Mouse (Mus musculus) mature B cell (primary cell): ENCODE results near the gene Grn.

Source experiments
- in situ Hi-C: fragments of 300-500 bp; cut with MboI; formaldehyde crosslinking; loops from 2 replicates; pipeline ENCODE4 v1.14.3; 2019

The Grn gene

DNA sequence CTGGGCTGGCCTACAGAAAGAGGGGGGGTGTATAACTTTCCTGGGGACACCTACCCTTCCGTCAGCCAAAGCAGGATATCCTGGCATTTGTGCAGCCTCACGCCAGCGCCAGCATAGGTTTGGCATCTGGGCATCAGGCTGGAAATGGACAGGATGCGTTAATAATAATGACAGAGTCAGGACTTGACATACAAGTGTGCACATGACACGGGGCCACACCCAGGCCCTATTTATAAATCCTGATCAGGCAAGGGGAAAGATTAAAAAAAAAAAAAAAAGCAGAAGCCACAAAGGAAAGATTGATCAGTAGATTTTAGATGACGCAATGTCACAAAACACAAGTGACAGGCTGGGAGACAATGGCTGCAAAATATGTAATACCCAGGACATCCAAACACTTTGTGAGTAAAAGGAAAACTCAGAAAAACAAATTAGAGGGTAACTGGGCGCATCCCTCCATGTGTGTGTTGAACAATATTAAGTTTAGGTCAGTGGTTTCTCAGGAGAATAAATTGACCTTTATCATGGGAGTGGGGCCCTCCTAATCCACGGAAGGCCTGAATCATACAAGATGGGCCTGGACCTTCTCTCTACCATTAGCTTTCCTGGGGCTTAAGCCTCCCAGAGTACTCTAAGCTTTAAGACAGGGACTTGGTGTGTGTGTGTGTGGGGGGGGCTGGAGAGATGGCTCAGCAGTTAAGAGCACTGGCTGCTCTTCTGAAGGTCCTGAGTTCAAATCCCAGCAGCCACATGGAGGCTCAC is 4.4 kb upstream of the Grn start:
- in situ Hi-C loops, result no loop called here

DNA sequence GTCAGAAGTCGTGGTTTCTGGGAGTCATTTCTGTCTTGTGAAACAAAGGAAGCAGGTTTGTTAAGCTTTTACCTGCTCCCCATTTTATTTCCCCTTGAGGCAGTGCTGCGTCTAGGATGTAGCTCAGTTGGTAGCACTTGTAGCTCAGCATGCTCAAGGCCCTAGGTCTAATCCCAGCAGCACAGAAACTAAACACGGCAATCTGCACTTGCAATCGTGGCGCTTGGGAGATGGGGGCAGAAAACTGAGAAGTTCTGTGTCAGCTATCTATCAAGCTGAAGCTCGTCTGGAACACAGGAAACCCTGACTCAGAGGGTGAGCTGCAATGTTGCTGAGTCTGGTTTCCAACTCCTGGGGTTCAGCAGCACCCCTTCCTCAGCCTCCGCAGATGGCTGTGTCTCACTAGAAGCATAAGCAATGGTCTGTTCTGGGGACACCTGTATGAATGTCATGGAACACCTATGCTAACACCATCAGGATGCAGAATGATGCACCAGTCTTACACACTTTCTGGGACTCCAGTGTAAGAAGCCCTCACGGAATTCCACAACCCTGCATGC is 1.1 kb upstream of the Grn start:
- in situ Hi-C loops, result no loop called here

DNA sequence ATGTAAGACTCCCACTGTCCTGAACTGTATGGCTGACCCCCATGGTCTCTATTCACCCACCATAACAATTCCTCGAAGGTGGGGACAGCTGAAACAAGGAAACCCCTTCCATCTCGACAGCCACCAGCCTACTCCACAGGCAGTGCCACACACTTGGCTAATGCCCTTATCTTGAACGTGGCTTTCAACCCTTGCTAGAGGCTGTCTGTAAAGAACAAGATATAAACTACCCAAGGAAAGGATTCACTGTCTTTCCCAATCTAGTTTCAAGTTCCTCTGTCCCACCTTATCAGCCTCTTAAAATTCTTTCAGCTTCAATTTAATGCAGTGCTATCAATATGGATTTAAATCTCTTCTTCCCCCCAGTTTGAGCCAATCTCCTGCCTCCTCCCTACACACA is 564 bp upstream of the Grn start:
- in situ Hi-C loops, result no loop called here

- in situ Hi-C loops, result loop anchor here (5.0 kb wide), 1 partner anchor 129 kb away; no protein-coding TSS in a partner anchor
These were observed 1.0 kb downstream of the Grn start for GRCm38 (mm10) chr11:102431018-102431645.

- in situ Hi-C loops, result loop anchor here (5.0 kb wide), 1 partner anchor 129 kb away; no protein-coding TSS in a partner anchor
These were observed 1.6 kb downstream of the Grn start for GRCm38 (mm10) chr11:102431728-102432114.

- in situ Hi-C loops, result loop anchor here (5.0 kb wide), 1 partner anchor 130 kb away; no protein-coding TSS in a partner anchor
These were observed 2.2 kb downstream of the Grn start for GRCm38 (mm10) chr11:102432115-102432843.

DNA sequence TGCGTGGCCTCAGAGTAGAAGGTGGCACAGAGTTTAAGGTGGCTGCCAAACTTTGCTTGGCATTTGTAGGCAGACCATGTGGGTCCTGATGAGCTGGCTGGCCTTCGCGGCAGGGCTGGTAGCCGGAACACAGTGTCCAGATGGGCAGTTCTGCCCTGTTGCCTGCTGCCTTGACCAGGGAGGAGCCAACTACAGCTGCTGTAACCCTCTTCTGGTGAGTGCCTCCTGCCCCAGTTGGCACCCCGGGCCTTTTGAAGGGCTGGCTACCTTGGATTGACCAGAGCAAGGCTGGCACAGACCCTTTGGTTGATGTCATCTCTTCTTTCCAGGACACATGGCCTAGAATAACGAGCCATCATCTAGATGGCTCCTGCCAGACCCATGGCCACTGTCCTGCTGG is 2.8 kb downstream of the Grn start:
- in situ Hi-C loops, result loop anchor here (5.0 kb wide), 1 partner anchor 131 kb away; no protein-coding TSS in a partner anchor

DNA sequence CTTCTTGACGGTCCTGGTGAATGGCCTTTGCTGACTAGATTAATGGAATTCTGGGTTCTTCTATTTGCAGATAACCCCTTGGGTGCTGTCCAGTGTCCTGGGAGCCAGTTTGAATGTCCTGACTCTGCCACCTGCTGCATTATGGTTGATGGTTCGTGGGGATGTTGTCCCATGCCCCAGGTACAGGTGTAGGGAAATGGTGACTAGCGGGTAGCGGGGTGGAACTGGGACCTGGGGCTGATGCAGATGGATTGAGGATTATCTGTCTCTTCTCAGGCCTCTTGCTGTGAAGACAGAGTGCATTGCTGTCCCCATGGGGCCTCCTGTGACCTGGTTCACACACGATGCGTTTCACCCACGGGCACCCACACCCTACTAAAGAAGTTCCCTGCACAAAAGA is 3.8 kb downstream of the Grn start:
- in situ Hi-C loops, result loop anchor here (5.0 kb wide), 1 partner anchor 132 kb away; no protein-coding TSS in a partner anchor

DNA sequence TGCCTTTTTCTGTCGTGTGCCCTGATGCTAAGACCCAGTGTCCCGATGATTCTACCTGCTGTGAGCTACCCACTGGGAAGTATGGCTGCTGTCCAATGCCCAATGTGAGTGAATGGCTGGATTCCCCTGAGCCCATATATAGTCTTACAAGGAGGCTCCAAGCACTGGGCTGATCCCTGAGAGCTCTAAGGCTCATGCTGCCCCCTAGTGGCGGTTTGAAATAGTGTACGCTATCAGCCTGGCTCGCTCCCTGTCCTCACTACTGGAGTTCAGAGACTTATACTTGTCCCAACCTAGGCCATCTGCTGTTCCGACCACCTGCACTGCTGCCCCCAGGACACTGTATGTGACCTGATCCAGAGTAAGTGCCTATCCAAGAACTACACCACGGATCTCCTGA is 4.3 kb downstream of the Grn start:
- in situ Hi-C loops, result loop anchor here (5.0 kb wide), 1 partner anchor 132 kb away; no protein-coding TSS in a partner anchor

- in situ Hi-C loops, result loop anchor here (5.0 kb wide), 1 partner anchor 133 kb away; no protein-coding TSS in a partner anchor
These were observed 4.9 kb downstream of the Grn start for GRCm38 (mm10) chr11:102434816-102435705.

GRCm38 (mm10) chr11:102435754-102436470 is 5.8 kb downstream of the Grn start:
- in situ Hi-C loops, result no loop called here

DNA sequence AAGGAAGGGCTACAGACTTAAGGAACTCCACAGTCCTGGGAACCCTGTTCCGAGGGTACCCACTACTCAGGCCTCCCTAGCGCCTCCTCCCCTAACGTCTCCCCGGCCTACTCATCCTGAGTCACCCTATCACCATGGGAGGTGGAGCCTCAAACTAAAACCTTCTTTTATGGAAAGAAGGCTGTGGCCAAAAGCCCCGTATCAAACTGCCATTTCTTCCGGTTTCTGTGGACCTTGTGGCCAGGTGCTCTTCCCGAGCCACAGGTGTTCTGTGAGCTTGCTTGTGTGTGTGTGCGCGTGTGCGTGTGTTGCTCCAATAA is 6.3 kb downstream of the Grn start:
- in situ Hi-C loops, result no loop called here

DNA sequence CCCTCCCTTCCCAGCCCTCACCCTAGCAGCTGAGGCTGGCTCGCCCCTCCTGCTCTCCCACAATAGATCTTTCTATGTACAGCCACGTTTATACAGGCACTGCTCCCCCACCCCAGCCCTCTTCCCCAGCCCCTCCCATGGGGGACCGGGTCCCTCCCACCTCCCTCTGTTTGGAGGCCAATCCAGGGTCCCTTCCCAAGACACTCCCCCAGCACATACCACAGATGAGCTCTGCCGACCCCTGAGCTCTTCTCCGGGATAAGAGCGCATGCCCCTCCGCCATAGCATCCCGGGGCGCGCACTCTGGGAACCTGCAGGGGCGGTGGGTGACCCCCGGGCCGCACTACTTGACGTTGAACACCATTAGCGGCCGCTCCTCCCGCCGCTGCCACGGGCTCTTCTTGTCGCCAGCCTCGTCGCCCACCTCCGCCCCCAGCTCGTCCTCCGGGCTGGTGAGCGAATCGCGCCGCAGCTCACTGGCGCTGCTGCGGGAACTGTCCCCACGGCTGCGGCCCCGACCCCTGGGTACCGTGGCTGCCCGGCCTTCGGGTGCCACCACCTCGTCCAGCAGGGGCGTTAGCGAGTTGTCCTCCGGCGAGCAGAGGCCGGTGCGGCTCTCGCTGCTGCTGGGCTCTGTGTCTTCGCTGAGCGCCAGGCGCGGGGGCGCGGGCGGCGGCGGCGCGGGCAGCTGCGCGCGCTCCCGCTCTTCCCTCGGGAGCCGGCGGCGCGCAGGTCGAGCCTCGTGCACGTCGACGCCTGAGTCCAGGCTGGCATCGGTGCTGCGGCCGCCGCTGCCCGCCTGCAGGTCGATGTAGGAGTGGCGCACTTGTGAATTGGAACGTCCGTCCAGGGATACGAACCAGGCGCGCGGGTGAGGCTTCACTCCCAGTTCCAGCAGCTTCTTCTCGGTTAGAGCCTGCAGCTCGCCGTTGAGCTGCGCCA is 7.3 kb downstream of the Grn start:
- in situ Hi-C loops, result no loop called here

DNA sequence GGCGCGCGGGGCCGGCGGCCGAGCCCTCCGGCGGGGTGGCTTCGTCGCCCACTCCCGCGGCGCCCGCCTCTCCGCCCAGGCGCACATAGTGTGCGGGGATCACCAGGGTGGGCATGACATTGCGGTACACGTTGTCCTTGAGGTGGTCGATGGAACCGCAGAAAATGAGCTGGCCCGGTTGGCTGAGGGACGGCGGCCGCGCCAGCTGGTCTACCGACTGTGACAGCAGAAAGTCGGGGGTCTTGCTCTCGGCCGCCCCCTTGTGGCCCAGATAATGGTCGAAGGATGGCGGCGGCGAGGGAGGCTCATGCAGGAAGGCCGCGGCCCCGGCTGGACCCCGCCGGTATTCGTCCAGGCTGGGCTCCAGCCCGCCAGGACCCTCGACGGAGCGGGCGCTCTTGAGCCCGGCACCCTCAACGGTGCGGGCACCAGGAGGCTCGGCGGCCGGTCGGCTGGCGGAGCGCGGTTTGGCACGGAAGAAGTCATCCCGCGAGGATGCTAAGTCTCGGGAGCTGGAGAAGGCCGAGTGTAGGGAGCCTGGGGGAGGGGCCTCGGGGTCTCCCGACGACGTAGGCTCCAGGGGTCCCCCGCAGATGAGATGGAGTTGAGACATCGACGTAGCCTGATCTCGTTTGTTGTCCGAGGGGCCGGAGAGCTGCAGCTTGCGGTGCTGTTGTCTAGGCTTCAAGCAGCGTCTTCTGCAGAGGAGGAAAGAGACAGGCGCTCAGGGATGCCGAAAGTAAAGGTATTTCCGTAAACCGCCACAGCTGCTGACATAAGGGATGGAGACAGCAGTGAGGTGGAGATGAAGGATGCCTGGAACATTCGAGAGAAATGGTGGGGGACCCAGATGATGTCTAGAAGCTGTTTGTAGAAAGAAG is 8.3 kb downstream of the Grn start:
- in situ Hi-C loops, result no loop called here

- in situ Hi-C loops, result no loop called here
These were observed 9.3 kb downstream of the Grn start for GRCm38 (mm10) chr11:102439093-102440082.

- in situ Hi-C loops, result no loop called here
These were observed 10.1 kb downstream of the Grn start for GRCm38 (mm10) chr11:102440255-102440654.

DNA sequence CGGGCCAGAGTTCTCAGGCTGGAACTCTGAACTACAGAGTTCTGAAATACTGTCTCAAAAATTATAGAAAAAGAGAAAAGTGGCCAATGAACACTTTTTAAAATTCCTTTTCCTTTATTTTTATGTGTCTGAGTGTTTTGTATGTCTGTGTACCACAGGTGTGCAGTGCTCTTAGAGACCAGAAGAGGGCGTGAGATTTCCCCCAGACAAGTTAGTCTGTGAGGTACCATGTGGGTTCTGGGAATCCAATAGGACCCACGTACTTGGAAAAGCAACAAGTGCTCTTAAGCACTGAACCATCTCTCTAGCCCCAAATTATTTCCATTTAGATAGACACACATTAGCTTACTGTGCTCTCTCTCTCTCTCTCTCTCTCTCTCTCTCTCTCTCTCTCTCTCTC is 11.3 kb downstream of the Grn start:
- in situ Hi-C loops, result no loop called here
